Mouse (Mus musculus) monocyte, adult 59 days (primary cell): ENCODE data around the gene Fam189a1. TPM values are rescaled to one million over a fixed set of nuclear protein-coding genes. Genes with fewer than 3 reads are reported as not detected.

Experiments used
- total RNA-seq, 2 experiments: library from RNA; stranded (reverse); gene quantifications; one replicate each; pipeline ENCODE4 v1.2.4; 2023

Gene Fam189a1
- not detected for total RNA-seq

GRCm38 (mm10) chr7:65156514-65156911 lies at the start of gene Fam189a1:
TSS of gene Fam189a1 (minus strand) at chr7:65156570.

DNA sequence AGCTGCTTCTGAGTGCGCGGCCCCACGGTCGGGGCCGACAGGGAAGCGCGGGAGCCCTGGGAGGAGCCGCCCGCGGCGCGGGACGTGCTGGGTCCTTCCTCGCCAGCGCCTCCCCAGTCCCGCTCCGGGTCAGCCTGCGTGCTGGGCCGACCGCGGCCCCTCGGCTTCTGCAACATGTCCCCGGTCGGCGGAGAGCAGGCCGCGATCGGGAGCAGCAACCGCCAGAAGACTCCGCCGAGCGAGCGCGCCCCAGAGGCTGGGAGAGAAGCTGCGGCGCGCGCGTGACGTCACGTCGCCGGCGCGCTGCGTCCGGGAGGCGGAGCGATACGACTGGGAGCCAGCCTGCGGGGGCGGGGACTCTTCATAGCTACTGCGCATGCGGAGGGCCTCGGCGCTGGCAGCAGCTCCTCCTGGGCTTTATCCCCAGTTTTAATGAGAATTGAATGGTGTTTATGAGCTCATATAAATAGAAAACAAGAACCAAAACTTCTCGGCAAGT lies 283.6 kb downstream of the Fam189a1 start, which contains the start of gene Nsmce3:
Nsmce3 (minus strand) TSS at position 255 of the 499 bp plus-strand sequence.

